Mouse (Mus musculus) urinary bladder, postnatal 10 days (tissue): ENCODE measurements around the gene Fuz.

Experiments
- DNase-seq: peaks from one replicate; pipeline ENCODE4 v3.0.0; 2022; ENCODE audit warnings: low spot score

The Fuz gene

GRCm38 (mm10) chr7:44895593-44896434 lies at the start of gene Fuz:
Gene Fuz, plus strand, starts transcription at chr7:44896079.
- peak; percentile 47 for DNase-seq

DNA sequence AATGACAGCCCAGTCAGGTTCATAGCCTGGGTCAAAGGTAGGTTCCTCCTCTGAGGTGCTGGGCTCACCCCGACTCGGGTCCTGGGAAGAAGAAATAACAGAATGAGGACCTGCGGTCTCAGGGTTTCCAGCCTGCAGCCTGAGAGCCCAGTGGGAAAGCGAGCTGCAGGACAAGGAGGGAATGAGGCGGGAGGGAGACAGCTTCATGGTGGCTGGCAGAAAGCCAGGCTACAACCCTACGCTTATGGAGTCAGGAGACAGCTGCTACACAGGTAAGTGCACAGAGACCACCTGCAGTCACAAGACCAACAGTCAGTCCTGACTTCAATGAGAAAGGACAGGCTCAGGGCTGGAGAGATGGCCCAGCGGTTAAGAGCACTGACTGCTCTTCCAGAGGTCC lies 49.1 kb upstream of the Fuz start:
- no peak for DNase-seq

DNA sequence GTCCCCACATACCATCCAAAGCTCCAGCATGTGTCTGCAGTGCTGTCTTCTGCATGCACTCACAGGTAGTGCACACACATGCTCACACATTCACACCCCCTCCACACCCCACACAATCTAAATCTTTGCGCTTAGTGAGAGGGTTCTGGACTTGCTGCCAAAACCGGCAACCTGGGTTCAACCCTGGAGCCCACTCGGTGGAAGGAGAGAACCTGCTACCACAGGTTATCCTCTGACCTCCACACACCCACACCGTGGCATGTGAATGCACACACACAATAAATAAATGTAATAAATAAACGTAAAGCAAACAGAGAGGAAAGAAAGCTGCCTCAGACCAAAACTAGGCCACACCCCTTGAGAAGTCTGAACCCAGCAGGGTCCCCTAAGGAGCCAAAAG lies 48.1 kb upstream of the Fuz start:
- no peak for DNase-seq

DNA sequence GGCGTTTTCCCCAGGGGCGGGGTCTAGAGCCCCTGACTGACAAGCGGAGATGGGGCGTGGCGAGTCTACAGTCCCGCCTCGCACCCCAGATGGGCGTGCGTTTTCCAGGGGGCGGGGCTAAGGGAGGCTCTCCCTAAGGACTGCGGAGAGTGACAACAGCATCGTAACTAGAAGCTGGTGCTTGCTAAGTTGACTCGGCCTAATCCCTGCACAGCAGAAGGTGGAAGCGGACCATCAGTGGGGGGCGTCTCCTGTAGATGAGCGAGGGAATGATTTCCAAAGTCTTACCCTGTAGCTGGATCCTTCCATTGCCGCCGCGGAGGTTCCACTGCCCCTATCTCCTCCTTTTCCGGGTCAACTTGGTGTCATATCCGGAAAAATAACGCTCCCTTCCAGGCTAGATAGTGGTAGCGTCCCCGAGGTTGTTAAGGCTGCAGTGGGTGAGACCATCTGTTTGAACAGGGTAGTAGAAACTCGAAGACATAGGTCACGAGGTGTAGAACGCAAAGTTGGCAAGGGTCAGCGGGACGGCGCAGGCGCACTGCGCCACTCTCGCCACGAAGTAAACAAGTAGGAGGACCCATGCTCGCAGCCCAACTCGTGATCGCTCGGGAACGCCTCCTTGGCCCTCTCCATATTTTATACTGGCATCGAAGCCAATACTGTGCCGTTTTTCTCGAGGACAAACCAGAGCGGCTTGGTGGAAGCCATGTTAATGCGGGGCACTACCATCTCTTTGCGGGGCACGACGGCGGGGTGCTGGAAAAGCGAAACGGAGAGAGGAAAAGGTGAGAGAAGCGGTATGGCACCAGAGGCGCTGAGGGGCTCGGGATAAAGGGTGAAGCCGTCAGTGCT lies 47.1 kb upstream of the Fuz start, which contains the start of the genes Akt1s1 and Tbc1d17:
Gene Akt1s1, plus strand, starts transcription at position 431 of the 855 bp plus-strand sequence.
Gene Tbc1d17, minus strand, starts transcription at position 519 of the 855 bp plus-strand sequence.
- DNase-seq, result peak; percentile 95

DNA sequence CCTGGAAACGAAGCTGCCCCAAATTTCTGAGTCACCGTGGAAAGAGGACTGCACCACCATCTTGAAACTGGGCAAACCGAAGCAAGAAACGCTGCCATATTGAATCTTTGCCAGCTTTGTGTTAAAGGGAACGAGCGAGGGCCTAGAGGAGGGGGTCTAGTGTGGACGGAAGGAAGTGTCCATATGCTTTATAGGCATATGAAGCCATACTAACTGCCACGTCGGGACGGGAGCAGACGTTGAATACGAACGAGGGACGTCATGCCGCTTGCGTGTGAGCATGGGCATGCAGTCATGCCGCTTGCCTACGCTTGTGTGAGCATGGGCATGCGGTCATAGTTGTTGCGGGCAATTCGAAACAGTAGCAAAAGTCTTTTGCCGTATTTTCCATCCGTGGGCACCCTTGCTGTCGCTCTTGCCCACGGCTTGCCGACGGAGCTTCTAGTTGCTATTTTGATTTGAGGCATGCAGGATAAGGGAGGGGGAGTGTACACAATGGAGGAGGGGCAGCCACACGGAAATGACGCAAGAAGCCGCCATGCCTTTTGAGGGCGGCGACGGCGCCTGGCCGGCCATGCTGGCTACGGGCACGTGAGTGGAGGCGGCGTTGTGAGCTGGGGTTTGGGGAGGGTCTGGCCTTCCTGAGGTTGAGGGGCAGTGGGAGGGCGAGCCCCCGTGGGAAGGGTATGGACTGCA lies 46.3 kb upstream of the Fuz start:
- DNase-seq, result peak; percentile 67

DNA sequence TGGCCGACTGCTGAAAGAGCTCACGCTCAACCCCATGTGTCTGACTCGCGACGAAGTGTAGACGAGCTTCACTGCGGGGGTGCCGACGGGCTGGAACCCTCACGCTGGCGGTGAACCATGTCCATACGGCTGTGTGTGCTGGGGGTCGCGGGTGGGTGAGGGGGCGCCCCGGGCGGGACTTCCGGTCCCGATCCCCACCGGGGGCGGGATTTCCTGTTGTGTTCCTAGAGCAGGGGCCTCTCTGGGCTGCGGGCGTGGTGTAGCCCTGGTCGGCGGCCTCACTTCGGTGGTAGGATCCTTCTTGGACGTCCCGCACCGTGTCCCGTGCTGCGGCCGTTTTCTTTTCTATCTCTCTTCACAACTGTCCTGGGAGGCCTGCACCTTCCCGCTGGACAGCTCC lies 45.7 kb upstream of the Fuz start:
- DNase-seq, result no peak

DNA sequence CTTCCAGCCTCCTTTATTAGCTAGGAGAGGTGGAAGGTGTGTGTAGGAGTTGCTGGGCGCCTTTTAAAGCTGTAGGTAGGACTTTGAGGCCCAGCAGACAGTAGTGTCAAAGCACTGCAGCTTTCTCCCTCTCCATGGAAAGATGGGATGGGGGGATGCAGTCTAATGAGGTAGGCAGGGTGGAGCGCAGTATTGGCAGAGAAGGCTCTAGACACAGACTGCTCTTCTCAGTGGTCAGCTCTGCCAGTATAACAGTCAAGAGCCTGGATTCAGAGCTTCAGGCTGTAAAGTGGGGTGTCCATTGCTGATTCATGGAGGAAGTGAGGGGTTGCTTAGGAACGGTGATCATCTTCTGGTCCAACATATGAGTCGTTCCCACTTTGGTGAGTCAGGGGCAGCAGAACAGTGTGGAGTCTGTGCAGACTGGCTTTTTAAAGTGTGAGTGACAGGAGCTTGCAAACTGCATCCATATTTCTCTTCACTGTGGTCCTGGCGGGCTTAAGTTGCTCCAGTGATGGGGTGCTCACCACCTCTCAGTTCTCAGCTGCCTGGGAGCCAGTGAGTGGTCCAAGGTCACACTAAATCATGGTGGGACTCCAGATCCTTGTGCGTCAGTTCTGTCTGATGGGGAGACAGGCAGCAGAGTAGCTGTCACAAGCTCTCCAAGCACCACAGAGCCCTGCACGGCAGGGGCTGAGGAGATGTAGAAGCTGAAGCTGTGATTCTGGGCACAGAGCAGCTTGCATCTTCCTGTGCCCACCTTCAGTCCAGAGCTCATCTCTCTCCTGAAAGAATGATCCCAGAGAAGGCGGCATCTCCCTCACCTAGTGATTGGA lies 44.9 kb upstream of the Fuz start:
- DNase-seq, result no peak

GRCm38 (mm10) chr7:44851625-44852234 lies 44.1 kb upstream of the Fuz start:
- no peak for DNase-seq

- no peak for DNase-seq
Measured at GRCm38 (mm10) chr7:44852259-44853027, 43.4 kb upstream of the Fuz start.

GRCm38 (mm10) chr7:44853065-44853464 lies 42.8 kb upstream of the Fuz start:
- no peak for DNase-seq

DNA sequence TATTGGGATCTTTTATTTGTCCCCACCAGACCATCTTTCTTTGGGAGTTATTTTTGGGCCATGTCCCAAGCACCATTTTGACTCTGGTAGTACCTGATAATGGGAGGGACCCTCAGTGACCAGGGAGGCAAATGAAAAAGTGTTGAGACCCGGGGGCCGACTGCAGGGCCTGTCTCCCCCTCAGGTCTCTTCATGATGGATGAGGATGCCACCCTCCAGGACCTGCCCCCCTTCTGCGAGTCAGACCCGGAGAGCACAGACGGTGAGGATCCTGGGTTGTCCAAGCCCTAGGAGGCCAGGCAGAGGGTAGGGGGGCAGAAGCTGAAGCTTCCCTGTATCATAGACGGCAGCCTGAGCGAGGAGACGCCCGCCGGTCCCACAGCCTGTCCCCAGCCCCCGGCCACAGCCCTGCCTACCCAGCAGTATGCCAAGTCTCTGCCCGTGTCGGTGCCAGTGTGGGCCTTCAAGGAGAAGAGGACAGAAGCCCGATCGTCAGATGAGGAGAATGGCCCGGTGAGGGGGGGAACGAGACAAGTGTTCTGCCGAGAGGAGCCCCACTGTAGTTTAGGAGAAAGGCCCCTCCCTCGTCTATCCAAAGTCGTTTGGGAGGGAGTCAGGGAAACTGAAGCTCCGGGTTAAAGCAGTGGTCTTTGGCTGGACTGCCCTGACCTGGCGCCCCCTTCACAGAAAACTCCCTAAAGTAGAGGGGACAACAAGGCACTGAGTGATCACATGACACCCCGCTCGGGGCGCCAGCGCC lies 42.1 kb upstream of the Fuz start:
- DNase-seq, result no peak

- no peak for DNase-seq
Measured at GRCm38 (mm10) chr7:44854356-44855031, 41.4 kb upstream of the Fuz start.

DNA sequence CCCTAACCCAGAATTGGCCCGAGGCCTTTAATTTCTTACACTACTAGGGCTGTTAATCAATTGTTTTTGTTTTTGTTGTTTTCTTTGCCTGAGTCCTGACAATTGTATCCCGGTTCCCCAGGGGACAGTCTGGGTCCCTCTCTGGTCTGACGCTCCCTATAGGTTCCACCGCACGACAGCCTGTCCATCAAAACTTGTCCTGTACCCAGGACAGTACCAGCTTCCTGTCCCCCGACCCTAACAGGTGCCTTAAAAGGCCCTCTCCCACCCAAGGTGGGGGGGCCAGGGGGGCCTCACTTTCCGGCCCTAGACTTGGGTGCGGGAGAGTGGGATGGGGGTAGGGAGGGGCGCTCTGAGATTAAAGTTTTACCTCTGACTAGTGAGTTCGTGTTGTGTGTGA lies 40.8 kb upstream of the Fuz start:
- DNase-seq, result no peak

DNA sequence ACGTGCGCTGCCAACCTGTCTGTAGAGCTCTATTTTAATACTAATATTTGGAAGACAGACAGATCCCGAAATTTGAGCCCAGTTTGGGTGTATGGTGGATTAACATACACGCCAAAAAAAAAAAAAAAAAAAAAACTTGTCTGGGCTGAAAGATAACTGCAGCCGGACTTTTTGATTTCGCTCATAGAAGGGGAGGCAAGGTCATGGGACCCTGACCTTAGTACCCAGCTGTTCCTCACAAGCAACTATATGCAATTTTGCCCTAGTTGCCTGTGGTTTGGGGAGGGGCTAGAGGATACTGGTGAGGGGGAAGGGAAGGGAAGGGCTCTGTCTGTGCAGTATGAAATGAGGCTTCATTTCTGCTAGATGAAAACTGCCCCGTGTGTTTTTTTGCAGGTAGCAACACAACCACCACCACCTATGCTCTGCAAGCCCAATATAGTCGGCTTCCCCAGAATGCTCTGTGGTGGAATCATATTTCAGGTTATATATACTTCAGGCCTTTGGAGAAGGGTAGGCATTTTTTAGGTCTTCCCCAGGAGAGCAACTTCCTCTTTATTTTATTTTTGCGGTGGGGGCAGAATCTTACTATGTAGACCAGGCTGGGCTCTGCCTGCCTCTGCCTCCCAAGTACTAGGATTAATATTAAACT lies 39.5 kb upstream of the Fuz start:
- DNase-seq, result no peak

DNA sequence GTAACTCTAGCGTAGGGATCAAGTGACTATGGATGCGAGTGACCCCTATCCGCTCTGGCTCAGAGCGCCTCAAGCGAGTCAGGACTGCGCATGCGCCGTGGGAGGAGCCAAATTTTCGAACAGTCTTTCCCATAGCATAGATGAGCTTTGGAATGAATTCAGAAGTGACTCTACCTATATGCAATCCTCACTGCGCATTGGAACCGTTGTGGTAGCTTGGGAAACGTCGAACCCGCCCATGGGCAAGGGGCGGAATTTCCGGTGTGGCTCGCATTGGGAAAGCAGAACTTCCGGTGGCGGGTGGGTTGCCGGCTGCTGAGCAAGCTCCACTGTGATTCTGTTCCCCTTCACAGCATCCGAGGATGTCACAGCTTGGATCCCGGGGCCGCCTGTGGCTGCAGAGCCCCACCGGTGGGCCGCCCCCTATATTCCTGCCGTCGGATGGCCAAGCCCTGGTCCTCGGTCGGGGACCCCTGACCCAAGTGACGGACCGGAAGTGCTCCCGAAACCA lies 38.8 kb upstream of the Fuz start, which contains the start of gene Pnkp:
Gene Pnkp, plus strand, starts transcription at position 98 of the 511 bp plus-strand sequence.
- DNase-seq, result no peak

- DNase-seq, result no peak
Measured at GRCm38 (mm10) chr7:44857905-44858304, 38.0 kb upstream of the Fuz start.

GRCm38 (mm10) chr7:44859896-44860295 lies 36.0 kb upstream of the Fuz start:
- no peak for DNase-seq
